Mouse (Mus musculus) MEL (cell line): ENCODE data around the gene Poln. TPM values are rescaled to one million over a fixed set of nuclear protein-coding genes. Genes with fewer than 3 reads are reported as not detected.

Experiments
- DNase-seq: peaks from one replicate; pipeline ENCODE4 v3.0.0; 2011; ENCODE audit warnings: low read depth, low spot score
- H3K27ac ChIP-seq: 2 replicates; pipeline ENCODE4 v1.5.1; 2012; ENCODE audit warnings: low read depth, mild to moderate bottlenecking, control low read depth, low read length, moderate library complexity; ENCODE audit not compliant: control insufficient read depth
- H3K27me3 ChIP-seq, 2 experiments: fragments of 150-350 bp in 1 of 2; sonication (generic) in 1 of 2; 2 replicates each; pipeline ENCODE4 v1.6.1; 2012; ENCODE audit warnings: low read length in 2 of 2, mild to moderate bottlenecking in 2 of 2, improper control_type of control experiment in 1 of 2, moderate library complexity in 1 of 2; ENCODE audit not compliant: insufficient read depth in 2 of 2, control insufficient read depth in 1 of 2
- H3K36me3 ChIP-seq, 2 experiments: 2 replicates each; pipeline ENCODE4 v1.6.1; 2012 to 2014; ENCODE audit warnings: low read length in 2 of 2, improper control_type of control experiment in 1 of 2, inconsistent platforms in 1 of 2, mild to moderate bottlenecking in 1 of 2; ENCODE audit not compliant: insufficient read depth in 2 of 2, control insufficient read depth in 1 of 2
- H3K4me1 ChIP-seq, 2 experiments: fragments of 150-350 bp in 1 of 2; sonication (generic) in 1 of 2; 2 replicates each; pipeline ENCODE4 v1.6.1; 2012; ENCODE audit warnings: low read length in 2 of 2, improper control_type of control experiment in 1 of 2, mild to moderate bottlenecking in 1 of 2; ENCODE audit not compliant: insufficient read depth in 2 of 2, control insufficient read depth in 1 of 2
- H3K4me3 ChIP-seq, 2 experiments: fragments of 150-350 bp in 1 of 2; sonication (generic) in 1 of 2; 2 replicates each; pipeline ENCODE4 v1.5.1; 2012; ENCODE audit warnings: low read depth in 2 of 2, low read length in 2 of 2, mild to moderate bottlenecking in 2 of 2, moderate library complexity in 2 of 2, control low read depth in 1 of 2, improper control_type of control experiment in 1 of 2; ENCODE audit not compliant: control insufficient read depth in 1 of 2, insufficient read depth in 1 of 2
- H3K79me2 ChIP-seq: 2 replicates; pipeline ENCODE4 v1.6.1; 2012; ENCODE audit warnings: mild to moderate bottlenecking, low read length, moderate library complexity; ENCODE audit not compliant: control insufficient read depth, poor library complexity, insufficient read depth
- H3K9ac ChIP-seq: 2 replicates; pipeline ENCODE4 v1.6.1; 2012; ENCODE audit warnings: low read depth, mild to moderate bottlenecking, control low read depth, low read length, moderate library complexity; ENCODE audit not compliant: control insufficient read depth, poor library complexity, severe bottlenecking
- H3K9me3 ChIP-seq: fragments of 150-350 bp; sonication (generic); replicated peaks from 2 replicates; pipeline ENCODE4 v1.6.1; 2012; ENCODE audit warnings: mild to moderate bottlenecking, low read length, improper control_type of control experiment, moderate library complexity; ENCODE audit not compliant: insufficient read depth
- CTCF ChIP-seq, 3 experiments: IDR thresholded peaks in 2 of 3; conservative IDR thresholded peaks in 1 of 3; 2 replicates each; pipeline ENCODE4 v1.5.1; 2011 to 2012; ENCODE audit warnings: low read length in 3 of 3, low read depth in 2 of 3, mild to moderate bottlenecking in 2 of 3, improper control_type of control experiment in 1 of 3, inconsistent platforms in 1 of 3, mixed read lengths in 1 of 3, moderate library complexity in 1 of 3; ENCODE audit not compliant: control insufficient read depth in 1 of 3, insufficient read depth in 1 of 3, poor library complexity in 1 of 3, severe bottlenecking in 1 of 3
- EP300 ChIP-seq, 2 experiments: IDR thresholded peaks; 2 replicates each; pipeline ENCODE4 v1.6.1; 2011; ENCODE audit warnings: improper control_type of control experiment in 2 of 2, low read length in 2 of 2, low read depth in 1 of 2, mild to moderate bottlenecking in 1 of 2
- ETS1 ChIP-seq: IDR thresholded peaks from 2 replicates; pipeline ENCODE4 v1.6.1; 2012; ENCODE audit warnings: low read depth, mild to moderate bottlenecking, inconsistent platforms, low read length, improper control_type of control experiment, moderate library complexity
- GABPA ChIP-seq: IDR thresholded peaks from 2 replicates; pipeline ENCODE4 v1.6.1; 2012; ENCODE audit warnings: low read depth, mild to moderate bottlenecking, inconsistent platforms, low read length, improper control_type of control experiment, moderate library complexity
- GATA1 ChIP-seq: IDR thresholded peaks from 2 replicates; pipeline ENCODE4 v1.6.1; 2011; ENCODE audit warnings: low read depth, low read length, improper control_type of control experiment
- JUND ChIP-seq: IDR thresholded peaks from 2 replicates; pipeline ENCODE4 v1.6.1; 2011; ENCODE audit warnings: low read depth, mild to moderate bottlenecking, improper control_type of control experiment, low read length
- MAX ChIP-seq: IDR thresholded peaks from 2 replicates; pipeline ENCODE4 v1.6.1; 2011; ENCODE audit warnings: low read length, improper control_type of control experiment
- MAZ ChIP-seq: IDR thresholded peaks from 2 replicates; pipeline ENCODE4 v1.6.1; 2012; ENCODE audit warnings: low read depth, mild to moderate bottlenecking, inconsistent platforms, low read length, improper control_type of control experiment
- RAD21 ChIP-seq: IDR thresholded peaks from 2 replicates; pipeline ENCODE4 v1.6.1; 2011; ENCODE audit warnings: mild to moderate bottlenecking, low read depth, low read length, improper control_type of control experiment
- RCOR1 ChIP-seq: IDR thresholded peaks from 2 replicates; pipeline ENCODE4 v1.6.1; 2012; ENCODE audit warnings: low read depth, mild to moderate bottlenecking, inconsistent platforms, low read length, improper control_type of control experiment
- TCF12 ChIP-seq: IDR thresholded peaks from 2 replicates; pipeline ENCODE4 v1.6.1; 2014; ENCODE audit warnings: low read depth, mild to moderate bottlenecking, inconsistent platforms, low read length, improper control_type of control experiment, moderate library complexity
- UBTF ChIP-seq: IDR thresholded peaks from 2 replicates; pipeline ENCODE4 v1.6.1; 2012; ENCODE audit warnings: low read depth, mild to moderate bottlenecking, inconsistent platforms, low read length, improper control_type of control experiment, moderate library complexity, borderline replicate concordance; ENCODE audit not compliant: insufficient read depth
- USF1 ChIP-seq: IDR thresholded peaks from 2 replicates; pipeline ENCODE4 v1.6.1; 2014; ENCODE audit warnings: low read depth, mild to moderate bottlenecking, inconsistent platforms, low read length, improper control_type of control experiment, moderate library complexity
- USF2 ChIP-seq, 2 experiments: IDR thresholded peaks; 2 replicates each; pipeline ENCODE4 v1.6.1; 2011 to 2012; ENCODE audit warnings: improper control_type of control experiment in 2 of 2, low read length in 2 of 2, borderline replicate concordance in 1 of 2, inconsistent platforms in 1 of 2, low read depth in 1 of 2, mild to moderate bottlenecking in 1 of 2; ENCODE audit not compliant: insufficient read depth in 1 of 2
- ZNF384 ChIP-seq: IDR thresholded peaks from 2 replicates; pipeline ENCODE4 v1.6.1; 2012; ENCODE audit warnings: low read depth, mild to moderate bottlenecking, inconsistent platforms, low read length, improper control_type of control experiment
- polyA plus RNA-seq, 2 experiments: library from polyadenylated mRNA; stranded (reverse) in 1 of 2; unstranded in 1 of 2; fragments of >175 nt in 1 of 2; fragments of >200 nt in 1 of 2; gene quantifications; 2 replicates each; pipeline versions ENCODE4 v1.2.1 to v1.2.4; 2012; ENCODE audit warnings: low replicate concordance in 2 of 2, low read depth in 1 of 2; ENCODE audit not compliant: insufficient read length in 2 of 2, insufficient read depth in 1 of 2, missing spikeins in 1 of 2
- total RNA-seq: library from RNA; depleted of rRNA; stranded (reverse); fragments of 300-350 nt; gene quantifications from 2 replicates; pipeline ENCODE4 v1.2.3, GENCODE M21; 2012

Poln gene
- total and polyA plus RNA-seq, 3 experiments, result 0.50 to 1.0 TPM; not detected in 1

GRCm38 (mm10) chr5:34174550-34175402, 5.5 kb upstream of the Poln start:
- Histone ChIP-seq H3K79me2 (no peaks in the 10 kb centered on the region), H3K4me1 (no peaks in the 10 kb centered on the region; a peak in 1 of 4 replicates), H3K4me3 (no peak overlapping the region), H3K36me3 (peaks cover 0 to 3% of the 10 kb centered on the region in 2 experiments; a peak in 2 of 4 replicates), H3K9me3 (no peaks in the 10 kb centered on the region), H3K27me3 (no peaks in the 10 kb centered on the region), H3K27ac (no peak overlapping the region), H3K9ac (no peak overlapping the region)
- no peak for DNase-seq
- TF ChIP-seq UBTF, result no peak
- TF ChIP-seq TCF12, result no peak
- TF ChIP-seq USF2 (IDR thresholded peaks at IDR 0.05; ENCODE audit: borderline replicate concordance in 1 of 2, insufficient read depth in 1 of 2, low read depth in 1 of 2, low read length in 2 of 2), result no peak
- TF ChIP-seq ETS1, result no peak
- no peak for TF ChIP-seq USF1
- no peak for TF ChIP-seq GABPA
- TF ChIP-seq EP300 (IDR thresholded peaks at IDR 0.05; ENCODE audit: low read depth in 1 of 2, low read length in 2 of 2), result no peak
- TF ChIP-seq MAZ, result no peak
- TF ChIP-seq ZNF384, result no peak
- TF ChIP-seq JUND, result no peak
- no peak for TF ChIP-seq GATA1
- TF ChIP-seq MAX, result no peak
- TF ChIP-seq RAD21, result no peak
- TF ChIP-seq RCOR1, result no peak

- peaks cover 0 to 3% of the 10 kb centered on the region in 2 experiments; a peak in 2 of 4 replicates for H3K36me3 ChIP-seq
- H3K27me3 ChIP-seq, result no peaks in the 10 kb centered on the region
- no peak overlapping the region for H3K4me3 ChIP-seq
- H3K9ac ChIP-seq, result no peak overlapping the region
- H3K9me3 ChIP-seq, result no peaks in the 10 kb centered on the region
- TF ChIP-seq CTCF (IDR thresholded peaks at IDR 0.05 in 2 of 3, conservative IDR thresholded peaks at IDR 0.05 in 1 of 3; ENCODE audit: control insufficient read depth in 1 of 3, insufficient read depth in 1 of 3, low read depth in 2 of 3, low read length in 3 of 3, poor library complexity in 1 of 3, severe bottlenecking in 1 of 3), result no peak
- no peaks in the 10 kb centered on the region; a peak in 1 of 4 replicates for H3K4me1 ChIP-seq
- DNase-seq, result no peak
- peaks cover 2% of the 10 kb centered on the region; the same call in 1 of the 2 replicates for H3K79me2 ChIP-seq
- H3K27ac ChIP-seq, result no peak overlapping the region
These were observed 4.8 kb upstream of the Poln start for GRCm38 (mm10) chr5:34174021-34174420.
